Mouse (Mus musculus) limb, embryonic 10.5 days (tissue): ENCODE data around the gene Ccl8. TPM values are rescaled to one million over a fixed set of nuclear protein-coding genes. Genes with fewer than 3 reads are reported as not detected.

Experiments used
- DNase-seq: peaks from one replicate; pipeline ENCODE4 v3.0.0-alpha.2; 2017; ENCODE audit warnings: low spot score
- H3K27ac ChIP-seq: fragments of 300-500 bp; sonication (generic); 2 replicates; pipeline ENCODE4 v1.5.1; 2016; ENCODE audit warnings: mild to moderate bottlenecking
- H3K27me3 ChIP-seq: fragments of 300-500 bp; sonication (generic); 2 replicates; pipeline ENCODE4 v1.6.1; 2016; ENCODE audit warnings: low read depth, mild to moderate bottlenecking; ENCODE audit not compliant: poor library complexity, severe bottlenecking
- H3K36me3 ChIP-seq: fragments of 300-500 bp; sonication (generic); 2 replicates; pipeline ENCODE4 v1.6.1; 2016; ENCODE audit warnings: mild to moderate bottlenecking, moderate library complexity
- H3K4me1 ChIP-seq: fragments of 300-500 bp; sonication (generic); 2 replicates; pipeline ENCODE4 v1.6.1; 2016
- H3K4me3 ChIP-seq: fragments of 300-500 bp; sonication (generic); 2 replicates; pipeline ENCODE4 v1.5.1; 2016; ENCODE audit warnings: mild to moderate bottlenecking, moderate library complexity
- H3K9me3 ChIP-seq: fragments of 300-500 bp; sonication (generic); replicated peaks from 2 replicates; pipeline ENCODE4 v1.6.1; 2016; ENCODE audit warnings: mild to moderate bottlenecking
- WGBS: fragments of 180-500 bp; shearing (Covaris S2); methylation state at CpG from one replicate; pipeline ENCODE4 v1.1.7; 2016; 5-methylcytosine and 5-hydroxymethylcytosine counted together
- polyA plus RNA-seq: library from polyadenylated mRNA; unstranded; fragments of >200 nt; fragmentation: Nextera tagmentation; extraction: Ambion mirVana; gene quantifications from 2 replicates; pipeline ENCODE4 v1.2.1, GENCODE M21; 2016

The Ccl8 gene
- polyA plus RNA-seq = not detected in 2 replicates

DNA sequence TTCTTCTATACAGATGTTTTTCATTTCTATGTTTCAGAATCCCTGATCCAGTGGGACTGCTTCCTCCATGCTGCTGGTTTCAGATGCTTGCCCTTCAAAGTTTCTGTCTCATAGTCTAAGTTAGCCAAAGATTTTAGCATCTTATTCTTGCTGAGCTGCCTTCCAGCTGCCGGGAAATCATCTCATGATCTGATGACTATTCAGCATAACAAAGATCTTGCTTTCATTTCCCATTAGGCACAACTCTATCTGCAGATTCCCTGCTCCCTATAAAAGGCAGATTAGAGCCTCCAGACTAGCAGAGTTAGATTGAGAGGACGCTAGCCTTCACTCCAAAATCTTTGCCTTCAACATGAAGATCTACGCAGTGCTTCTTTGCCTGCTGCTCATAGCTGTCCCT lies at the start of gene Ccl8:
Gene Ccl8, plus strand, starts transcription at position 301 of the 400 bp plus-strand sequence.
- no peak within 1 kb of the TSS for H3K4me3 ChIP-seq

DNA sequence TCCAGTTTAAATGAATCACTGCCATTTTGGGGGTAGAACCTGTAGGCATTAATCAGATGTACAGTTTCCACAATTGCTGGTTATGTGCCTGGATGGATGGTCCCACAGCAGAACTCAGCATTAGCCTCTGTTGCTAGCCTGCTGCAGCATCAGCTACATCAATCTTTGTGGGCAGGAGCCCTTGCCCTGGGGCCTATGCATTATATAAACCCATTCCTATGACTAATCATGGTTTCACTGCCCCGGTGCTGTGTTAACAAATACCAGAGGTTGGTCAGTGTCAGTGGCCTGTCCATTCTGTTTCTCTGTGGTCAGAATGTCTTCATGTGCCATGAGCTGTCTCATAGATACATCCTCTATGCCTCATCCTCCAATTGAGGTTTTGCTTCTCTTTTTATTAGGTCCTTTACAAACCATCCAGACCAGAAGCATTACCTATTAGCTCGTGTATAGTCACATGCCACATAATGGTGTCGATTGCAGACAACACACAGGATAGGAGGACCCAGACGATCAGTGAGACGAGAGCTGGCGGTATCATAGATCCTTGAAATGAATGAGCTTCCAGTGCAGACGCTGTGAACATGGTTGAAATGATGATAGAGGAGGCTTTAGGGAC lies 47.9 kb upstream of the Ccl8 start:
- Histone ChIP-seq H3K4me3 (no peak overlapping the region), H3K4me1 (no peaks in the 10 kb centered on the region), H3K36me3 (no peaks in the 10 kb centered on the region), H3K9me3 (no peaks in the 10 kb centered on the region), H3K27ac (no peak overlapping the region), H3K27me3 (no peaks in the 10 kb centered on the region)
- 88% methylated on average over 7 of the region's 7 CpGs for WGBS
- DNase-seq = no peak

More for the DNA sequence above, at the start of gene Ccl8:
- no peaks in the 10 kb centered on the region for H3K4me1 ChIP-seq
- 87% methylated on average over 3 of the region's 3 CpGs for WGBS
- no peaks in the 10 kb centered on the region for H3K36me3 ChIP-seq
- H3K27ac ChIP-seq = no peak within 1 kb of the TSS
- no peak for DNase-seq
- H3K27me3 ChIP-seq = no peaks in the 10 kb centered on the region
- H3K9me3 ChIP-seq = no peaks in the 10 kb centered on the region

DNA sequence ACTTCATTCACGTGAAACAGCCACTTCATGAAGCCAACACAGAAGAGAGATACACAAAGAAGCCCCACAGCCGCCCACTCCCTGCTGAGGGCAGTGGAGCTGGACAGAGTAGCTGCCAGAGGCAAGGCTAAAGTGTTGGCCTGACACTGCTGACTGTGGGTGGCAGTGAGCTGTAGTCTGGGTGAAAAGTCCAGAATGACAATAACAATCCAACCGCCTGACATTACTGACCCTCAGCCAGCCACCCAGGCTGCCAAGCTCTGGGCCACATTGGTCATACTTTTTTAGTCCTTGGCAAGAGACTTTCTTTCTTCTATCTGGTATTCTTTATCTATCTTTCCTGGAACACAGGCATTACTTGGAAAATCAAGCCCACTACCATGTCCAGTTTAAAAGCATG lies 43.9 kb upstream of the Ccl8 start:
- WGBS = 88% methylated on average over 3 of the region's 3 CpGs
- H3K4me1 ChIP-seq = no peaks in the 10 kb centered on the region
- H3K27ac ChIP-seq = no peak overlapping the region
- H3K4me3 ChIP-seq = no peak overlapping the region
- H3K9me3 ChIP-seq = no peaks in the 10 kb centered on the region
- H3K27me3 ChIP-seq = no peaks in the 10 kb centered on the region
- no peaks in the 10 kb centered on the region for H3K36me3 ChIP-seq
- DNase-seq = no peak

DNA sequence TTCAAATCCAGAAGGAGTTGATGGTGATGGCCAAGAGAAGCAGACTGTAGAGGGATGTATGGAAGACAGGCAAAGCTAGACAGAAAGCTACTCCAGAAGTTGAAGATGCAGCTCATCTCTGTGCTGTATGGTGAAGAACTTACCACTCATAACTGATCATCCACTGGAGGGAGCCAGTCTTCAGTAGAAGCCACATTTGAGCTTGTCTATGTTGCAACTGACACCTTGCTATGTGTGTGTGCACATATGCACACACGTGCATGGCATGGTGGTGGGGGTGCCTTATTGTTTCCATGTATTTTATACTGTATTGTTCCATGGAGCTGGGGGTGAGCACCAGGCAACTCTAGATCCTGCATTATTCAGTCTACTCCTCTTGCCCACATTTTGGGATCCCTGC lies 42.6 kb upstream of the Ccl8 start:
- H3K27ac ChIP-seq = no peak overlapping the region
- WGBS = 67% methylated on average over 1 of the region's 1 CpGs
- no peaks in the 10 kb centered on the region for H3K4me1 ChIP-seq
- H3K27me3 ChIP-seq = no peaks in the 10 kb centered on the region
- H3K36me3 ChIP-seq = no peaks in the 10 kb centered on the region
- no peak overlapping the region for H3K4me3 ChIP-seq
- H3K9me3 ChIP-seq = no peaks in the 10 kb centered on the region
- no peak for DNase-seq

- no peak for DNase-seq
- Histone ChIP-seq H3K9me3 (no peaks in the 10 kb centered on the region), H3K27ac (no peak overlapping the region), H3K4me1 (no peaks in the 10 kb centered on the region), H3K36me3 (no peaks in the 10 kb centered on the region), H3K27me3 (no peaks in the 10 kb centered on the region), H3K4me3 (no peak overlapping the region)
- 85% methylated on average over 3 of the region's 3 CpGs for WGBS
Observed at GRCm38 (mm10) chr11:82072984-82073383, 42.0 kb upstream of the Ccl8 start.

GRCm38 (mm10) chr11:82073686-82074085 lies 41.3 kb upstream of the Ccl8 start:
- H3K4me3 ChIP-seq = no peak overlapping the region
- no peaks in the 10 kb centered on the region for H3K36me3 ChIP-seq
- H3K4me1 ChIP-seq = no peaks in the 10 kb centered on the region
- DNase-seq = no peak
- 94% methylated on average over 3 of the region's 3 CpGs for WGBS
- no peak overlapping the region for H3K27ac ChIP-seq
- H3K27me3 ChIP-seq = no peaks in the 10 kb centered on the region
- H3K9me3 ChIP-seq = no peaks in the 10 kb centered on the region

DNA sequence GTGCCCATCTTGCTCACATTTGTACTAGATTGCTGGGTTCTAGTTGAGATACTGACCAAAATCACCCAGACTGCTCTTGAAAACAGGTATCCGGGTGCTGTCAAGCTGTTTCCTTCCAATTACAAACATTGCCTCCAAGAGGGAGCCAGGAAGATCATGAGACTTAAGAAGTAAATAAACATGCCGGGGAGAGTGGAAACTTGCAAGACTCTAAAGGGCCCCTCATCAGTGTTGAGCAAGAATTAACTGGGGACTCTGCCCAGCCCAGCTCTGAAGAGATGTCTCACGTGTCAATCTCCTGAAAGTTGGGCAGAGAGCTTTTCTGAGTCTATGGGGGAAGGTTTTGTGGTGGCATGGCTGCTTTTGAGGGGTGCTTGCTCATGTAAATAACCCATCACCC lies 38.0 kb upstream of the Ccl8 start:
- Histone ChIP-seq H3K4me1 (no peaks in the 10 kb centered on the region), H3K36me3 (no peaks in the 10 kb centered on the region), H3K27ac (no peak overlapping the region), H3K4me3 (no peak overlapping the region), H3K9me3 (no peaks in the 10 kb centered on the region), H3K27me3 (no peaks in the 10 kb centered on the region)
- 69% methylated on average over 3 of the region's 3 CpGs for WGBS
- DNase-seq = no peak

DNA sequence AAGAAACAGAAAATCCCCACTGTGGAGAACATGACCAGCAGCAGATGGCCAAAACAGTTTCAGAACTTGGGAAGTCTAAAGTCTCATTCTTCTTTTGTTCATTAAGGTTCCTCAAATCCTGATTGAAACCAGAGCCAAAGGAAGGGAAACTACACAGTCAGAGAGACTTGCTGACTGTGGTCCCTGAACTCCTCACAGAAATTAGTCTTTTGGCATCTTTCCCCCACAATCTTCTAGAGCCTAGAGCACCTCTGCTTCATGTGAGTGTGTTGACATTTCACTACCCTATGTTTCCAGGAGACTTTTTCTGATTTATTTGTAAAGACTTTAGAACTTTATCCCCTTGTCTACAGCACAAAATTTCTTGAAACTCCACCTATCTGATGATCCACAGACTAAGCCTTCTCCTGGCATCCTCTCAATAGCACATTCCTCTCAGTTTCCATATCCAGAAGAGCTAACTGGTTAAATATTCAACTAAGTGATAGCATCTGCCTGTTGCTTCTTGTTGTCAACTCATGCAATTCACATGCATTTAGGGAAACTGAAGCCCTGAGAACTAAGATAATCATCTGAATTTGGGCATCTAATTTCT lies 36.8 kb upstream of the Ccl8 start:
- no peak for DNase-seq
- no peaks in the 10 kb centered on the region for H3K36me3 ChIP-seq
- no peaks in the 10 kb centered on the region for H3K4me1 ChIP-seq
- no peaks in the 10 kb centered on the region for H3K9me3 ChIP-seq
- H3K27ac ChIP-seq = no peak overlapping the region
- H3K4me3 ChIP-seq = no peak overlapping the region
- H3K27me3 ChIP-seq = no peaks in the 10 kb centered on the region

GRCm38 (mm10) chr11:82080865-82081264 lies 34.1 kb upstream of the Ccl8 start:
- no peaks in the 10 kb centered on the region for H3K27me3 ChIP-seq
- 90% methylated on average over 3 of the region's 3 CpGs for WGBS
- H3K27ac ChIP-seq = no peak overlapping the region
- H3K4me1 ChIP-seq = no peaks in the 10 kb centered on the region
- H3K4me3 ChIP-seq = no peak overlapping the region
- no peak for DNase-seq
- H3K9me3 ChIP-seq = no peaks in the 10 kb centered on the region
- H3K36me3 ChIP-seq = no peaks in the 10 kb centered on the region

- no peak for DNase-seq
- Histone ChIP-seq H3K27ac (no peak overlapping the region), H3K4me3 (no peak overlapping the region), H3K27me3 (no peaks in the 10 kb centered on the region), H3K36me3 (no peaks in the 10 kb centered on the region), H3K4me1 (no peaks in the 10 kb centered on the region), H3K9me3 (no peaks in the 10 kb centered on the region)
- WGBS = 95% methylated on average over 3 of the region's 3 CpGs
Observed at GRCm38 (mm10) chr11:82084360-82084759, 30.6 kb upstream of the Ccl8 start.

DNA sequence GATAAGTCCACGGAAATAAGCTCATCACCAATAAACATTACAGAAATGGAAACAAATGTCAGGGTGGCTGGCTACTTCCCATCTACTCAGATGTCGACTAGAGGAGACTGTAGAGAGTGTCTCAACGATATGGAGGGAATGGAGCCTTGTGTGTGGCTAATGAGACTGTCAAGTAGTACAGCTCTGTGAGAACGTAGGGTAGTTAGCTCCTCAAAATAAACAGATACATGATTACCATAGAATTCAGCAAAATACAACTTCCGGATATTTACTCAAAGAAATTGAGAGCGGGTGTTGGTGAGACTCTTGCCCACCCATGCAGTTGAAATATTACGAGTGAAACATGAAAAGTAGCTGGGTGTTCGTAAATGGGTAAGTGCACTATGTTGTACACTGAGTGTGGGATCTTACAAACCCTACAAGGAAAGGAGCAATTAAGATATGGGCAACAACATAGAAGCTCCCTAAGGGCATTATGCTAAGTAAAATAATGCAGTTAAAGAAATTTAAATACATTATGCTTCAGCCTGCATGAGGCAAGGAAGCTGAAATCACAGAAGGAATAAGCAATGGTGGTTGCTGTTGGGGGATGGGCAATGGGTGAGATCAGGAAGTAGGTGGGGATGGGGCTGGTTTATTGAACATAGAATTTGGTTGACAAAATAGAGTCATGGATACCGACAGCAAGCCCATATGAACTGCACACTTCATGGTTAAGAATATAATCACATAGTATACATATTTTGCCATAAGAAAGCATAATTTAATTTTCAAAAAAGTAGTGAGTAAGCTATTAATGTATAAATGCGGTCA lies 15.3 kb upstream of the Ccl8 start:
- Histone ChIP-seq H3K4me3 (no peak overlapping the region), H3K9me3 (no peaks in the 10 kb centered on the region), H3K36me3 (no peaks in the 10 kb centered on the region), H3K4me1 (peaks cover 11% of the 10 kb centered on the region; the same call in 1 of the 2 replicates), H3K27ac (no peak overlapping the region), H3K27me3 (no peaks in the 10 kb centered on the region)
- 85% methylated on average over 10 of the region's 10 CpGs for WGBS
- no peak for DNase-seq

GRCm38 (mm10) chr11:82101087-82101486 lies 13.9 kb upstream of the Ccl8 start:
- no peak overlapping the region for H3K4me3 ChIP-seq
- 77% methylated on average over 4 of the region's 4 CpGs for WGBS
- peaks cover 11% of the 10 kb centered on the region; the same call in 1 of the 2 replicates for H3K4me1 ChIP-seq

GRCm38 (mm10) chr11:82101529-82101928 lies 13.5 kb upstream of the Ccl8 start, which contains the start of gene Ccl12:
TSS of gene Ccl12 (plus strand) at chr11:82101845.
- Histone ChIP-seq H3K27me3 (no peaks in the 10 kb centered on the region), H3K36me3 (no peaks in the 10 kb centered on the region), H3K4me3 (no peak within 1 kb of the TSS), H3K27ac (no peak within 1 kb of the TSS), H3K4me1 (peaks cover 11% of the 10 kb centered on the region; the same call in 1 of the 2 replicates), H3K9me3 (no peaks in the 10 kb centered on the region)
- DNase-seq = no peak
- 85% methylated on average over 2 of the region's 2 CpGs for WGBS

More at GRCm38 (mm10) chr11:82101087-82101486, 13.9 kb upstream of the Ccl8 start:
- Histone ChIP-seq H3K27me3 (no peaks in the 10 kb centered on the region), H3K36me3 (no peaks in the 10 kb centered on the region), H3K9me3 (no peaks in the 10 kb centered on the region), H3K27ac (no peak overlapping the region)
- no peak for DNase-seq
